Mouse (Mus musculus) hindbrain, embryonic 13.5 days (tissue): ENCODE results near the gene Robo2. TPM values are rescaled to one million over a fixed set of nuclear protein-coding genes. Genes with fewer than 3 reads are reported as not detected.

Source experiments
- ATAC-seq: fragments of 200-750 bp; cut with Nextera tagmentation; 2 replicates; pipeline ENCODE4 v1.8.0; 2017; ENCODE audit warnings: moderate TSS enrichment; ENCODE audit not compliant: low FRiP score
- H3K27ac ChIP-seq: fragments of 300-500 bp; sonication (generic); 2 replicates; pipeline ENCODE4 v1.5.1; 2015; ENCODE audit warnings: inconsistent platforms, mild to moderate bottlenecking, moderate library complexity
- H3K27me3 ChIP-seq: fragments of 300-500 bp; sonication (generic); 2 replicates; pipeline ENCODE4 v1.6.1; 2015; ENCODE audit warnings: mild to moderate bottlenecking, inconsistent platforms
- H3K36me3 ChIP-seq: fragments of 300-500 bp; sonication (generic); 2 replicates; pipeline ENCODE4 v1.6.1; 2015; ENCODE audit warnings: mild to moderate bottlenecking, inconsistent platforms
- H3K4me1 ChIP-seq: fragments of 300-500 bp; sonication (generic); replicated peaks from 2 replicates; pipeline ENCODE4 v1.6.1; 2015; ENCODE audit warnings: inconsistent platforms
- H3K4me2 ChIP-seq: fragments of 300-500 bp; sonication (generic); 2 replicates; pipeline ENCODE4 v1.6.1; 2015; ENCODE audit warnings: inconsistent platforms, mild to moderate bottlenecking, moderate library complexity
- H3K4me3 ChIP-seq: fragments of 300-500 bp; sonication (generic); 2 replicates; pipeline ENCODE4 v1.5.1; 2015; ENCODE audit warnings: mild to moderate bottlenecking, inconsistent platforms
- H3K9ac ChIP-seq: fragments of 300-500 bp; sonication (generic); 2 replicates; pipeline ENCODE4 v1.6.1; 2015; ENCODE audit warnings: mild to moderate bottlenecking, inconsistent platforms
- H3K9me3 ChIP-seq: fragments of 300-500 bp; sonication (generic); 2 replicates; pipeline ENCODE4 v1.6.1; 2016; ENCODE audit warnings: inconsistent platforms
- WGBS: fragments of 180-500 bp; shearing (Covaris S2); methylation state at CpG from one replicate; pipeline ENCODE4 v1.1.7; 2015; 5-methylcytosine and 5-hydroxymethylcytosine counted together
- polyA plus RNA-seq: library from polyadenylated mRNA; unstranded; fragments of >200 nt; fragmentation: Nextera tagmentation; extraction: Ambion mirVana; gene quantifications from 2 replicates; pipeline ENCODE4 v1.2.1, GENCODE M21; 2015

The Robo2 gene
- polyA plus RNA-seq = 101 and 106 TPM in 2 replicates

DNA sequence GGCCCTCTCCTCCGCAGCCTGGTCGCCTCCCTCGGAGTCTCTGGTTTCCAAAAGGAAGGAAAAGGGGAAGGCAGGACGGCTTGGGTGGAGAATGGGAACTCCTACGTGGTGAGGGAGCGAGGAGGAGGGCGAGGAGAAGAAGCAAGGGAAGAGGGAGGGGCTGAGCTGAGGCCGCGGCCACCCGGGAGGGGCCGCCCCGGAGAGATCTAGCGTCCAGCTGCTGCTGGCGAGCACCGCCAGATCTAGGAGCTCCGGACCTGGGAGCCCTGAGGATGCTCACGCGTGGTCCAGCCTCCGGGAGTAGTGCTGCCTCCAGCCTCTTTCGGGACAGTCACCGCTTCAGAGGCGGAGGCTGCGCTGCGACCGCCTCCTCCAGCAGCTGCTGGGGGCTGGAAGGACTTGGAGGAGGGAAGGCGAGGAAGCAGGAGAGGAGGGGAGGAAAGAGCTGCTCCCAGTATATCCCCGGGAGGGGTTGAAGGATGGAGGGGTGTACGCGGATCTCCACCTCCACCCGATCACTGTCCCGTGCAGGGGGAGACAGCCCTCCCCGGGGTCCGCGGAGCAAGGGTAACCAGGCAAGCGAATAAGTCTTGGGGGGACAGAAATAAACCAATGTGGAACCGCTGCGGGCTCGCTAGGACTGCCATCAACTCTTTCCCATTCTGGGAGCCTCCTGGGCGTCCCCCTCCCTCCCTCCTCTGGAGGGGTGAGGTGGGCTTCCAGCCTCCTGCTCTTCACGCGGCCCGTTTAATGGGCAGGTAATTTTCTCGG, at the start of gene Robo2:
TSS of gene Robo2 (minus strand) at position 345 of the 771 bp plus-strand sequence.
- peak within 1 kb of the TSS; percentile 94 for H3K27ac ChIP-seq
- H3K9ac ChIP-seq = peak within 1 kb of the TSS; percentile 86
- ATAC-seq = peak; percentile 83
- H3K4me3 ChIP-seq = peak within 1 kb of the TSS; percentile 75
- peaks cover 7% of the 10 kb centered on the region; the same call in 1 of the 2 replicates for H3K4me1 ChIP-seq
- H3K4me2 ChIP-seq = peak within 1 kb of the TSS; percentile 91
- H3K9me3 ChIP-seq = no peaks in the 10 kb centered on the region
- WGBS = under 1% methylated on average over 43 of the region's 43 CpGs
- no peaks in the 10 kb centered on the region for H3K27me3 ChIP-seq
- no peaks in the 10 kb centered on the region for H3K36me3 ChIP-seq

DNA sequence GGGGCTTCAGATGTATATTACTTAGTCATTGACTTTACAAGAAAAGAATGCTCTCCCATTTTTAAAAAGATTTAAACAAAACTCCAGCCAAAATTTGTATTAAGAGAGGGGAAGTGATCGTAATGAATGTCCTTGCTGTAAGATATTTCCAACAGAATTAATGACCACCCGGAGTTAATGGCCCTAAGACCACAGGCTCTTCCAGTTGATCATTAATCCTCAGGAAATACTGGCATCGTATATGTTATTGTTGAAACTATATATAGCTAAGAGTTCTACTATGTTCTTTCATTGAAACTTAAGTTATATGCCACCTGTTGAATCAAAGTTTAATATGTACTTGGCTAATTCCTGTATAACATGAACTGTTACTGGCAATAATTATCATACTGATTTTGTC, 46.5 kb upstream of the Robo2 start:
- no peak overlapping the region for H3K4me3 ChIP-seq
- no peak for ATAC-seq
- H3K4me2 ChIP-seq = no peak overlapping the region
- no peaks in the 10 kb centered on the region for H3K9me3 ChIP-seq
- WGBS = 76% methylated on average over 3 of the region's 3 CpGs
- H3K4me1 ChIP-seq = no peaks in the 10 kb centered on the region; the same call in 1 of the 2 replicates
- no peaks in the 10 kb centered on the region for H3K27me3 ChIP-seq
- no peak overlapping the region for H3K27ac ChIP-seq
- no peak overlapping the region for H3K9ac ChIP-seq
- no peaks in the 10 kb centered on the region for H3K36me3 ChIP-seq

DNA sequence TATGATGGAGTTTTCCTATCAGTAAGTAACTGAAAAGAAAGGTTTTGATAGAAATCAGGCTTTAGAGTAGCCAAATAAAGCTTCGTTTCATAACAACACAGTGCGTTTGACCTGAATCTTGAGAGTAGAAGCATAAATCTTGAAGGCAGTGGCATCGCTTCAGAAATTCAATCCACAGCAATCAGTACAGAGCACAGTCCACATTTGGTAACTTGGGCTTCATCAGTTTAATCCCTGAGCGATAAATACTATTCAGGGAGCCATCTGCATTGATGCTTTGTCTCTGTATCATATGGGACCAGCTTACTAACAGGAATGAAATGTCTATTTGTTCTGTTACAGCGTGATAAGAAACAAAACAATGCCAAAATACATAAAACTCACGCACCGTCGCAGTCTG, 46.1 kb upstream of the Robo2 start:
- Histone ChIP-seq H3K27ac (no peak overlapping the region), H3K27me3 (no peaks in the 10 kb centered on the region), H3K4me3 (no peak overlapping the region), H3K4me2 (no peak overlapping the region), H3K9me3 (no peaks in the 10 kb centered on the region), H3K9ac (no peak overlapping the region), H3K4me1 (no peaks in the 10 kb centered on the region; the same call in 1 of the 2 replicates), H3K36me3 (no peaks in the 10 kb centered on the region)
- no peak for ATAC-seq
- WGBS = 80% methylated on average over 8 of the region's 8 CpGs

DNA sequence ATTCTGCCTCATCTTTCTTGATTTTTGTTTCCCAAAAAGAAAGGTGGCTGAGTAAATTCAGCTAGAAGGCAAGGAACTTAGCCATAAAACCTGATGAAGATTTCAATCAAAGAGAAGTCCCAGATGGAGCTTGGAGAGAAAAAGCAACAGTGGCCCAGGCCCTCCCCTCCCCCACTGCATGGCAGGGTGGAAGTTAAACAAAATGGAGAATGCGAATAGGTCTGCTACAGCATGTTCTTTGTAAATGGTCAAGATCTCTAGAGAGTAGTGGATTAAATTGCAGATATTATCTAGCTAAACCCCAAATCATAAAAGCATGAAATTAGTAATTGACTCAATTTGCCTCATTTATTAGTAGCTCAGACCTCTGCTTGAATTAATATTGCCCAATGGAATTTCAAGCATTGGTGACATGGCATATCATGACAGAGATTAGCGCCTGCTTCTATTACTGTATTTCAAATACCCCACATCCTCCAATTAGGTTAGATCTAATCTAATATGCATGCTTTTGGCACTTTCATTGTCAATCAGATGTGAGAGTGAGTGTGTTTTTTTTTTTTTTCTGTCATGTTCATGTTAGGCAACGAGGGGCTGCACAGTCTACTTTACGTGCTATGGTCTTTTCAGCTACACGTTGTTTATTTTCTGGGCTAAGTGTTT, 45.3 kb upstream of the Robo2 start:
- no peak overlapping the region for H3K4me2 ChIP-seq
- H3K9ac ChIP-seq = no peak overlapping the region
- no peaks in the 10 kb centered on the region for H3K9me3 ChIP-seq
- H3K36me3 ChIP-seq = no peaks in the 10 kb centered on the region
- 54% methylated on average over 5 of the region's 5 CpGs for WGBS
- no peak overlapping the region for H3K4me3 ChIP-seq
- no peak for ATAC-seq
- H3K4me1 ChIP-seq = no peaks in the 10 kb centered on the region; the same call in 1 of the 2 replicates
- H3K27ac ChIP-seq = no peak overlapping the region
- no peaks in the 10 kb centered on the region for H3K27me3 ChIP-seq

DNA sequence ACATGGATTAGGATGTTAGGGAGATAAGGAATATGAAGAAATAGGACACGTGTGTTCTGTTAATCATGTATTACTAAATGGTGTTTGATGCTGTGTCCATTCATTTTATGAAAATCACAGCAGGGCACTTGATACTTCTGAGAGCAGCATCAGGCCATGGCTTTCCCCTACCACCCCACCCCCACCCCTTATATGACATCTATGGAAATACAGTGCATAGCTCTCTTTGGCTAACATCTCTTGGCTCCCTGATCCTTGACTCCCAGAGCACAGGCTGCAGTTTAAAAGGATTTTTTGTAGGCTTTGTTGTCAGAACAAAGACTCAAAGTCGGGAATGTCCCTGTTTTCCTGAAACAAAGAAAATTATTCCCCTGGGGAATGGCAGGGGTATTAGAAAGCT, 43.6 kb upstream of the Robo2 start:
- Histone ChIP-seq H3K9ac (no peak overlapping the region), H3K4me3 (no peak overlapping the region), H3K27me3 (no peaks in the 10 kb centered on the region), H3K9me3 (no peaks in the 10 kb centered on the region), H3K4me1 (no peaks in the 10 kb centered on the region; the same call in 1 of the 2 replicates), H3K27ac (no peak overlapping the region), H3K36me3 (no peaks in the 10 kb centered on the region), H3K4me2 (no peak overlapping the region)
- 38% methylated on average over 2 of the region's 2 CpGs for WGBS
- ATAC-seq = no peak

DNA sequence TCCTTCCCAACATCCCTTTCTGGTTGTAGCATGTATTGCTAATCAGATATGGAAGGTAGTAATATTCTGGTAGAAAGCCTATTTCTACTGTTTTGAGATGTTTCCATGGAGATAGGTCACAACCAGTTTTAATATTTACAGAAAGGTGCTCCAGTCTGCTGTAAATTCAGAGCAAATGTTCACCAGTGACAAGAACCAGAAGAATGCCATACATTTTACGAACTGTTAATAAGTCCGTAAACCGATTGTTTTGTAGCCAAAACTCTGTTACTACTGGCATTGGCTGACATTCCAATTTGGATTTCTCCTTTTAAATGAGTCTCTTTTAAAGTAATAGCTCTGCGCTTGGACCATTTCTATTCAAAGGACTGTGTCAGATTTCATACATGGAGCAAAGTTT, 36.4 kb upstream of the Robo2 start:
- Histone ChIP-seq H3K36me3 (no peaks in the 10 kb centered on the region), H3K4me1 (no peaks in the 10 kb centered on the region), H3K4me3 (no peak overlapping the region), H3K9me3 (no peaks in the 10 kb centered on the region), H3K27ac (no peak overlapping the region), H3K27me3 (no peaks in the 10 kb centered on the region), H3K9ac (no peak overlapping the region), H3K4me2 (no peak overlapping the region)
- 93% methylated on average over 4 of the region's 4 CpGs for WGBS
- no peak for ATAC-seq

DNA sequence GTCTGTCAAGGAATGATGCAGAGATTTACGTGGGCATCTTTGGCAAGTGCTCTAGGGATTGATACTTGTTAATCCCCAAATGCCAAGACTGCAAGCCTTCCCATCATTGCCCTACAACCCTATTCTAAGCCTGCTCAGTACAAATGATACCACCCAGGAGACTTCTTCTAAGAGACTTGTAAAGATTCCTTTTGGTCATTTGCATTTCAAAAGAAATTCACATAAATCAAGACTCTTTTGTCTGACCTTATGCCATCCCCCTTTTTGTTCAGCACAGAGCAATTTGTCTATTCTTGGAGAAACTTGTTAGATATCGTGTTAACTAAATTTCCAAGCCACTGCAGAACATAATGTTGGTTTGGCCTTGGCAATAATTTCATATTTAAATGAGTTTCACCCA, 15.4 kb upstream of the Robo2 start:
- Histone ChIP-seq H3K9ac (no peak overlapping the region), H3K27ac (no peak overlapping the region), H3K9me3 (no peaks in the 10 kb centered on the region), H3K27me3 (peaks cover 9% of the 10 kb centered on the region; the same call in 1 of the 2 replicates), H3K4me3 (no peak overlapping the region), H3K4me1 (no peaks in the 10 kb centered on the region), H3K36me3 (no peaks in the 10 kb centered on the region), H3K4me2 (no peak overlapping the region)
- WGBS = 29% methylated on average over 2 of the region's 2 CpGs
- ATAC-seq = no peak

DNA sequence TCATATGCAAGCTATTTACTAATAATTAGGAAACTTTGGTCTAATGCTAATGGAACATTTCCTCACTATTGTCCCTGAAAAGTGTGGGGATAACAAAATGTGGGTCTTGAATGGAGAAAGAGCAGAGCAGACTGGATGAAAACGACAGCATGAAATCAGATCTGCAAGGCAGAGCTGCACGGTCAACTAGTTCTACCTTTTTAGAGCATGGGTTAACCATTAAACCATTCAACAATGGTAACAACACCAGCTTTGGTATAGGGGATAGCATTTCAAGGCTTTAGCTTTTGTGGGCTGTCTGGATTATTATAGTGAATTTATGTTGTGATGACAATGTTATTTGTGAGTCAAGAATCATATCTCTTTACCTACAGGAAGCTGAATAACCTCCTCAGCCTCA, 8.7 kb upstream of the Robo2 start:
- Histone ChIP-seq H3K4me3 (no peak overlapping the region), H3K9me3 (no peaks in the 10 kb centered on the region), H3K4me2 (no peak overlapping the region), H3K27me3 (peaks cover 3% of the 10 kb centered on the region; the same call in 1 of the 2 replicates), H3K27ac (no peak overlapping the region), H3K4me1 (no peaks in the 10 kb centered on the region), H3K36me3 (no peaks in the 10 kb centered on the region), H3K9ac (no peak overlapping the region)
- WGBS = 38% methylated on average over 2 of the region's 2 CpGs
- ATAC-seq = no peak

DNA sequence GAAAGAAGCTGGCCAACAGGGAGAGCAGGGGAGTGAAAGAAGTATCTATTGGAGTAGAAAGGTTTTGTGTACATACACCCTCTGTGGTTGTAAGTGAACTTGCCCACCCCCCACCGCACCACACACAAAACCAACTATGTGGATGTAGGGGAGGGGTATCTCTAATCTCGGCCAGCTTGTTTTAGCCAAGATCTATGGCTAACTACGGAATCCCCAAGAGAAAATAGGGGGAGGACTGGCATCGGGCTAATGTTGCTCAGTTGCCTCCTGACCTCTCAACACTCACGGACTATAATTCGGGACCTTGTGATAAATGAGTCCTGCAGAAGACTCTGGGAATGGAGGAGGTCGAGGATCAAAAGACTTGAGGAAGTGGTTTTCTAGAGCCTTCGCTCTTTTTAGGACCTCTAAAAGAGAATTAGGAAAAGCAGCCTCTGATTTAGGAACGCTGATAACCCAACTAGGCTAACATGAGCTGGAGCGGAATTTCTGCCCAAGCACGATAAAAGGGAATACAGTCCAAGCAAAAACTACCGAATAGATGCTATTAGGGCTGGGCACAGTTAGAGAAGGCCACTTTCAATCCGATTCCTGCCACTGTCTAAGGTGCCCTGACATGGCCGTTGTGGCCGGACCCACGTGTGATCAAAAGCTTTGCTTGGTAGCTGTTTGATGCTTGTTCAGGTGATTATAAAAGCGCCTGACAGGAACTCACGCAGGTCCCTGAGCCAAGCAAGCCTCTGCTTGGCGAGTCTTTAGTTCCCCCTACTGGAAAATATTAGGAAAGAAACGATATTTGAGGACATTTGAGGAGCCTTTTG, 1.1 kb upstream of the Robo2 start:
- peak; percentile 27 for ATAC-seq
- H3K9me3 ChIP-seq = no peaks in the 10 kb centered on the region
- under 1% methylated on average over 20 of the region's 20 CpGs for WGBS
- peak overlapping the region; percentile 94 for H3K27ac ChIP-seq
- H3K9ac ChIP-seq = peak overlapping the region; percentile 86
- peak overlapping the region; percentile 91 for H3K4me2 ChIP-seq
- no peaks in the 10 kb centered on the region for H3K27me3 ChIP-seq
- peak overlapping the region; percentile 75 for H3K4me3 ChIP-seq
- no peaks in the 10 kb centered on the region for H3K36me3 ChIP-seq
- peaks cover 7% of the 10 kb centered on the region; the same call in 1 of the 2 replicates for H3K4me1 ChIP-seq

DNA sequence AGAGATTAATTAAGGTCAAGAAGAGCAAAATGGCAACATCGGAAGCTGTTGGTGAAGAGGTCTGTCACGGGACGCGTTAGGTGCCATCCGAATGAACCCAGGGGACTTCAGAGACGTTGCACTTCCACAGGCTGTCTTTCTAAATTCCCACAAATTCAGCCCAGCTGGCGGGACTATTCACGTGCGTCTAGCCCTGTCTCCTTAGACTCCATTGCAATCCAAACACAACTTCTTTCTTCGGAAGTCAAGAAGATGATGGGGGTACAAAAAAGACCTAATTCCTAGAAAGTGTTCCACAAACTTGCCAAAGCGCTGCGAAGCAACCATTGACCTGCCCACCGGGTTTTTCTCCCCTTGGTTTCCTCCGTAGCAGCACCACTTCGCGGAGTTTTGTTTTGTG, 604 bp downstream of the Robo2 start:
- WGBS = 1% methylated on average over 16 of the region's 16 CpGs
- H3K4me3 ChIP-seq = peak overlapping the region; percentile 75
- H3K9me3 ChIP-seq = no peaks in the 10 kb centered on the region
- H3K4me2 ChIP-seq = peak overlapping the region; percentile 91
- no peaks in the 10 kb centered on the region for H3K36me3 ChIP-seq
- H3K27me3 ChIP-seq = no peaks in the 10 kb centered on the region
- H3K27ac ChIP-seq = peak overlapping the region; percentile 94
- H3K4me1 ChIP-seq = peaks cover 7% of the 10 kb centered on the region; the same call in 1 of the 2 replicates
- no peak for ATAC-seq
- peak overlapping the region; percentile 86 for H3K9ac ChIP-seq

DNA sequence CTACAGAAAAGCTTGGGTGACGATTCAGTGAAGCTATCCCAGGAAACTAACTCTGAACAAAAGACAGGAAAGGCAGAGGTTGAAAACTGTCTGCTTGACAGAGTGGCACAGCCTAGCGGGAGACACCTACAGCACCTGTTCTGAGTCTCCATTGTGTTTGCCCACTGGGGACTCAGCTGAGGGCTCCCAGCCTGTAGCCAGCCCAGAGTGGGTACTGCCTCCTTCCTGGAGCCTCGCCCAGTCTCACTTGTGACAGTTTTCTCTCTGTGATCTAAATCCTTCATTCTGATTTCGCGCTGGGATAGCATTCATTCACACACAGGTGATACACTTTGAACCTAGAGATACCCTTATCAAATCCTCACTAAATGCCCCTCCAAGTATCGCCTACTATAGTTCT, 1.5 kb downstream of the Robo2 start:
- Histone ChIP-seq H3K4me2 (peak overlapping the region; percentile 91), H3K36me3 (no peaks in the 10 kb centered on the region), H3K27ac (peak overlapping the region; percentile 94), H3K4me1 (peaks cover 7% of the 10 kb centered on the region; the same call in 1 of the 2 replicates), H3K27me3 (no peaks in the 10 kb centered on the region), H3K9me3 (no peaks in the 10 kb centered on the region), H3K4me3 (peak overlapping the region; percentile 75), H3K9ac (peak overlapping the region; percentile 86)
- WGBS = 19% methylated on average over 6 of the region's 6 CpGs
- ATAC-seq = no peak

DNA sequence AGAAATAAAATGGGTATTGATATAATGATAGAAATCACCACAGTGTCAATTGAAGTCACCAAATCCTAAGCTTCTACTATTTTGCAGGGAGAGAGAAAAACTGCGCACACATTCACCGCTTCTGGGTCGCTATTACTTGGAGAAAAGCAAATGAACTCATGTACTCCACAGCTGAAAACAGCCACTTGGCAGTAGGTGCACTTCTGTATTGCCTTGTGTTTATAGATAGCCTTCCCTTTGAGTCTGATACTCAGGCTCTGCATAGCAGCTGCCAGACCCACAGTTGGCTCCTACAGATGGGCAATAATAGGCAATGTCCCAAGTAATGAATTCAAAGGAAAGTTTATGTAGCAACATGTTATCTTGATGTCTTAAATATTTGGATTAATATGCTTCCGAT, 2.1 kb downstream of the Robo2 start:
- 61% methylated on average over 4 of the region's 4 CpGs for WGBS
- H3K27ac ChIP-seq = peak overlapping the region; percentile 69
- no peak for ATAC-seq
- H3K4me2 ChIP-seq = peak overlapping the region; percentile 91
- peak overlapping the region; percentile 75 for H3K4me3 ChIP-seq
- H3K36me3 ChIP-seq = no peaks in the 10 kb centered on the region
- H3K27me3 ChIP-seq = 0 out of 2 replicates have a peak, but pooled peaks cover 2% of the 10 kb centered on the region
- H3K4me1 ChIP-seq = peaks cover 10% of the 10 kb centered on the region; the same call in 1 of the 2 replicates
- H3K9me3 ChIP-seq = no peaks in the 10 kb centered on the region
- peak overlapping the region; percentile 86 for H3K9ac ChIP-seq
